Mouse (Mus musculus) midbrain, embryonic 12.5 days (tissue): ENCODE measurements around the gene Ppp1r37. TPM values are rescaled to one million over a fixed set of nuclear protein-coding genes. Genes with fewer than 3 reads are reported as not detected.
A peak's percentile ranks its signal among the peaks of the same experiment; 100 is the strongest.
"Not testable (repeated sequence)": the region's sequence is repeated elsewhere in the genome, so short reads cannot be mapped to it uniquely, and the experiment has no call there.

Experiments
- ATAC-seq: fragments of 200-750 bp; cut with Nextera tagmentation; 2 replicates; pipeline ENCODE4 v1.8.0; 2017; ENCODE audit warnings: low read depth, moderate TSS enrichment, moderate library complexity; ENCODE audit not compliant: low FRiP score
- H3K27ac ChIP-seq: fragments of 300-500 bp; sonication (generic); replicated peaks from 2 replicates; pipeline ENCODE4 v1.5.1; 2016; ENCODE audit warnings: mild to moderate bottlenecking
- H3K27me3 ChIP-seq: fragments of 300-500 bp; sonication (generic); 2 replicates; pipeline ENCODE4 v1.6.1; 2016; ENCODE audit warnings: mild to moderate bottlenecking
- H3K36me3 ChIP-seq: fragments of 300-500 bp; sonication (generic); 2 replicates; pipeline ENCODE4 v1.6.1; 2016
- H3K4me1 ChIP-seq: fragments of 300-500 bp; sonication (generic); 2 replicates; pipeline ENCODE4 v1.6.1; 2016
- H3K4me2 ChIP-seq: fragments of 300-500 bp; sonication (generic); replicated peaks from 2 replicates; pipeline ENCODE4 v1.6.1; 2016; ENCODE audit warnings: mild to moderate bottlenecking, moderate library complexity
- H3K4me3 ChIP-seq: fragments of 300-500 bp; sonication (generic); 2 replicates; pipeline ENCODE4 v1.5.1; 2016; ENCODE audit warnings: mild to moderate bottlenecking
- H3K9ac ChIP-seq: fragments of 300-500 bp; sonication (generic); replicated peaks from 2 replicates; pipeline ENCODE4 v1.6.1; 2016; ENCODE audit warnings: mild to moderate bottlenecking, moderate library complexity
- H3K9me3 ChIP-seq: fragments of 300-500 bp; sonication (generic); 2 replicates; pipeline ENCODE4 v1.6.1; 2016; ENCODE audit warnings: mild to moderate bottlenecking
- WGBS: fragments of 180-500 bp; shearing (Covaris S2); methylation state at CpG from one replicate; pipeline ENCODE4 v1.1.7; 2016; 5-methylcytosine and 5-hydroxymethylcytosine counted together
- polyA plus RNA-seq: library from polyadenylated mRNA; unstranded; fragments of >200 nt; fragmentation: Nextera tagmentation; extraction: Ambion mirVana; gene quantifications from 2 replicates; pipeline ENCODE4 v1.2.1, GENCODE M21; 2016

The Ppp1r37 gene
- polyA plus RNA-seq, 1 experiment from 2014 or later: 37.2 TPM

DNA sequence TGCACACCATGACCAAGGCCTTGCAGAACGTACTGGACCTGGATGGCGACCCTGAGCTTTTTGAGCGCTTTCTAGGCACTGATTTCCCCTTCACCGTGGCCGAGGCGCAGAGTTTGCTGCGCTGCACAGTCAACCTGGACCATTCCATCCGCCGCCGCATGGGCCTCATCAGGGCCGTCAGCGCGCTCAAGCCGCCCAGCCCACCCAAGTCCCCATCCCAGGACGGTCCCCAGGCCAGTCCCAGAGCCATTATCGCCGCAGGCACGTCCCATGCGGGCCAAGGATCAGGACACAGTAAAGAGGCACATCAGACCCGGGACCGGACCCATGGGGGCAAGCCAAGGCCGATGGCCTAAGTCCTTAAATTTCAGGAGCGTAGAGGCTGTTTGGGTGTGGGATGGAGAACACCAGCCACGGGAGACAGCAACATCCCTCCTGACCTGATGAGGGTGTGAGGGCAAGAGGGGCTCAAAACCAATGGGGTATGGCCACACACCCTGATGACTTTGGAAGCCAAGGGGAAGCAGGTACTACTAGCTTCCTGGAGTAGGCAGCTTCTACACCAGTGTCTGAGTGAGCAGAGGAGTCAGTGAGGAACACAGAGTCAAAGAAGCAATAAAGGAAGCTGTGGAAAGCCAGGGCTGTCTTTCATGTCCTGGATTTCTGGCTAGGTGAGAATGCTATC, 38.3 kb downstream of the Ppp1r37 start:
- peaks cover 68% of the 10 kb centered on the region for H3K27me3 ChIP-seq
- H3K36me3 ChIP-seq: peaks cover 10% of the 10 kb centered on the region; the same call in 1 of the 2 replicates
- ATAC-seq: peak; percentile 39; the same call in 1 of the 2 replicates
- H3K4me1 ChIP-seq: peaks cover 27% of the 10 kb centered on the region
- H3K4me2 ChIP-seq: peak overlapping the region; percentile 68
- no peak overlapping the region for H3K27ac ChIP-seq
- H3K9ac ChIP-seq: peak overlapping the region; percentile 44; the same call in 1 of the 2 replicates
- 14% methylated on average over 24 of the region's 24 CpGs for WGBS
- H3K4me3 ChIP-seq: peak overlapping the region; percentile 42
- H3K9me3 ChIP-seq: no peaks in the 10 kb centered on the region

DNA sequence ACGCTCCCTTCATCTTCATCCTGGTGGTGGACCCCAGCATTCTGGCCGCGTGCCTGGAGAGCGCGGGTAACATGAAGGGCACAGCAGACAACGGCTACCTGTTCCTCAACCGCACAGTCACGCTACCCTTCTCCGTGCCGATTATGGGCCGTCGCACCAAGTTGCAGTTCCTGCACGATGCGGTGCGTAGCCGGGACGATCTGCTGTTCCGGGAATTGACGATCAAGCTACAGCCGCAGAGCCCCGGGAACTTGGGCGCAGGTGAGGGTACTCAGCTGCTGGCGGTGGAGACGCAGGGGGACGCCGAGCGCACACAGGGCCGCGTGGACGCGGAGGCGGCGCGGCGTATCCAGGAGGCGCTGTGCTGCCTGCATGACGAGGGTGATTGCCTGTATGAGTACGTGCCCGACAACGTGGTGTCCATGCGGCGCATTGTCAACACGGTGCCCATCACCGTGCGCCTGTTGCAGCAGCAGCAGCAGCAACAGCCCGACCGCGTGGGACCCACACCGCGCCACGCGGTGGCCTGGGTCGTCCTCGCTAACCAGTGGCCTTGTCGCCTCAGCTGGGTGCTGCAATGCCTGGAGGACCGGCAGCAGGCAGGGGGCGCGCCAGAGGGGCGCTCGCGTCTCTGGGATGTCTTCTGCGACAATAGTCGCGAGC, 39.0 kb downstream of the Ppp1r37 start:
- Histone ChIP-seq H3K36me3 (peaks cover 4% of the 10 kb centered on the region; the same call in 1 of the 2 replicates), H3K4me1 (peaks cover 28% of the 10 kb centered on the region)
- 2% methylated on average over 64 of the region's 64 CpGs for WGBS

GRCm38 (mm10) chr7:19523017-19523756, 39.7 kb downstream of the Ppp1r37 start:
- H3K27me3 ChIP-seq: peaks cover 82% of the 10 kb centered on the region
- peak overlapping the region; percentile 42 for H3K4me3 ChIP-seq
- H3K4me2 ChIP-seq: peak overlapping the region; percentile 68
- 0 out of 2 replicates have a peak overlapping the region, but pooled peaks have one; percentile 28 for H3K9ac ChIP-seq
- H3K4me1 ChIP-seq: peaks cover 28% of the 10 kb centered on the region
- H3K27ac ChIP-seq: no peak overlapping the region
- ATAC-seq: 0 out of 2 replicates have a peak, but pooled peaks have one; percentile 4
- WGBS: 14% methylated on average over 72 of the region's 72 CpGs
- no peaks in the 10 kb centered on the region for H3K36me3 ChIP-seq
- no peaks in the 10 kb centered on the region for H3K9me3 ChIP-seq

More for the DNA sequence above, 39.0 kb downstream of the Ppp1r37 start:
- no peaks in the 10 kb centered on the region for H3K9me3 ChIP-seq
- H3K27me3 ChIP-seq: peaks cover 75% of the 10 kb centered on the region
- peak overlapping the region; percentile 44 for H3K9ac ChIP-seq
- ATAC-seq: peak; percentile 55
- no peak overlapping the region for H3K27ac ChIP-seq
- H3K4me2 ChIP-seq: peak overlapping the region; percentile 68
- peak overlapping the region; percentile 42 for H3K4me3 ChIP-seq

DNA sequence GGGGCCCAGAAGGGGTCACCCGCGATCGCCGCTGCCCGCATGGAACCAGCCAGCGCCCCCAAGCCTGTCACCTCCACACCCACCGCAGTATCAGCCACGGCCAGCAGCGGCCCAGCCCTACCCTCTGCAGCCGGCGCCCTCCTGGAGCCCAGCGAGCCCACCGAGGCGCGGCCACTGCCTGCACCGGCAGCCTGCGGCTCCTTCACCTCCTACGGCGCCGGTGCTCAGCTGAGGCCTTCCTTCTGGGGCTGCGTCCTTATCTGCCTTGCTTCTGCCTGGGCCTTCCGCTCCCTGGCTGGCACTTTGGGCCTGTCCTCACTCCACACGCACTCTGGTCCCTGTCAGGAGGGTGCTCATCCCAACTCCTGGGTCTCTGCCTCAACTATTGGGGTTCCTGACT, 42.8 kb downstream of the Ppp1r37 start:
- peak overlapping the region; percentile 50 for H3K4me2 ChIP-seq
- no peak for ATAC-seq
- H3K9ac ChIP-seq: peak overlapping the region; percentile 49; the same call in 1 of the 2 replicates
- no peaks in the 10 kb centered on the region for H3K9me3 ChIP-seq
- peak overlapping the region; percentile 31 for H3K4me3 ChIP-seq
- peaks cover 90% of the 10 kb centered on the region for H3K27me3 ChIP-seq
- H3K4me1 ChIP-seq: peaks cover 34% of the 10 kb centered on the region
- 6% methylated on average over 22 of the region's 23 CpGs for WGBS
- no peak overlapping the region for H3K27ac ChIP-seq
- no peaks in the 10 kb centered on the region for H3K36me3 ChIP-seq

- Histone ChIP-seq H3K36me3 (no peaks in the 10 kb centered on the region), H3K9me3 (no peaks in the 10 kb centered on the region), H3K27ac (no peak within 1 kb of the TSS), H3K4me2 (peak within 1 kb of the TSS; percentile 51), H3K4me3 (peak within 1 kb of the TSS; percentile 27), H3K4me1 (peaks cover 16% of the 10 kb centered on the region), H3K27me3 (peaks cover 74% of the 10 kb centered on the region), H3K9ac (peak within 1 kb of the TSS; percentile 39; the same call in 1 of the 2 replicates)
- ATAC-seq: no peak
- 8% methylated on average over 21 of the region's 29 CpGs for WGBS
These were observed 45.1 kb downstream of the Ppp1r37 start, which contains the start of gene Nkpd1 for GRCm38 (mm10) chr7:19517652-19518365. Gene Nkpd1, plus strand, starts transcription at chr7:19517838.

- H3K9ac ChIP-seq: no peak overlapping the region
- no peak overlapping the region for H3K27ac ChIP-seq
- no peaks in the 10 kb centered on the region for H3K36me3 ChIP-seq
- no peak for ATAC-seq
- WGBS: 87% methylated on average over 6 of the region's 6 CpGs
- H3K4me1 ChIP-seq: peaks cover 11% of the 10 kb centered on the region
- no peak overlapping the region for H3K4me2 ChIP-seq
- no peak overlapping the region for H3K4me3 ChIP-seq
- no peaks in the 10 kb centered on the region for H3K9me3 ChIP-seq
- H3K27me3 ChIP-seq: peaks cover 21% of the 10 kb centered on the region
These were observed 50.5 kb downstream of the Ppp1r37 start for GRCm38 (mm10) chr7:19512353-19512752.

GRCm38 (mm10) chr7:19511934-19512333, 50.9 kb downstream of the Ppp1r37 start:
- Histone ChIP-seq H3K27me3 (peaks cover 17% of the 10 kb centered on the region), H3K4me1 (peaks cover 15% of the 10 kb centered on the region)
- not testable (repeated sequence) for H3K9ac ChIP-seq, H3K9me3 ChIP-seq, H3K27ac ChIP-seq, H3K36me3 ChIP-seq, H3K4me2 ChIP-seq, ATAC-seq, H3K4me3 ChIP-seq
- WGBS: 86% methylated on average over 7 of the region's 7 CpGs

GRCm38 (mm10) chr7:19509786-19510185, 53.1 kb downstream of the Ppp1r37 start:
- H3K9ac ChIP-seq: no peak overlapping the region
- peak overlapping the region; percentile 78; the same call in 1 of the 2 replicates for H3K4me3 ChIP-seq
- peak overlapping the region; percentile 88 for H3K4me2 ChIP-seq
- WGBS: 93% methylated on average over 7 of the region's 7 CpGs
- H3K4me1 ChIP-seq: peaks cover 20% of the 10 kb centered on the region
- H3K27me3 ChIP-seq: peaks cover 4% of the 10 kb centered on the region; the same call in 1 of the 2 replicates
- H3K27ac ChIP-seq: no peak overlapping the region
- no peaks in the 10 kb centered on the region for H3K9me3 ChIP-seq
- ATAC-seq: no peak
- H3K36me3 ChIP-seq: no peaks in the 10 kb centered on the region

- peak overlapping the region; percentile 83 for H3K27ac ChIP-seq
- peak overlapping the region; percentile 88 for H3K4me2 ChIP-seq
- 12% methylated on average over 15 of the region's 15 CpGs for WGBS
- peak overlapping the region; percentile 78 for H3K4me3 ChIP-seq
- ATAC-seq: peak; percentile 13
- no peaks in the 10 kb centered on the region for H3K36me3 ChIP-seq
- peak overlapping the region; percentile 86 for H3K9ac ChIP-seq
- H3K27me3 ChIP-seq: no peaks in the 10 kb centered on the region; the same call in 1 of the 2 replicates
- no peaks in the 10 kb centered on the region for H3K9me3 ChIP-seq
- peaks cover 20% of the 10 kb centered on the region for H3K4me1 ChIP-seq
These were observed 53.8 kb downstream of the Ppp1r37 start for GRCm38 (mm10) chr7:19508924-19509568.

- Histone ChIP-seq H3K4me2 (peak within 1 kb of the TSS; percentile 88), H3K4me3 (peak within 1 kb of the TSS; percentile 78), H3K27ac (peak within 1 kb of the TSS; percentile 83), H3K27me3 (no peaks in the 10 kb centered on the region; the same call in 1 of the 2 replicates), H3K4me1 (peaks cover 20% of the 10 kb centered on the region), H3K36me3 (no peaks in the 10 kb centered on the region), H3K9ac (peak within 1 kb of the TSS; percentile 86), H3K9me3 (no peaks in the 10 kb centered on the region)
- under 1% methylated on average over 56 of the region's 56 CpGs for WGBS
- ATAC-seq: peak; percentile 94
These were observed 54.5 kb downstream of the Ppp1r37 start, which contains the start of the genes Bloc1s3 and Trappc6a for GRCm38 (mm10) chr7:19508150-19508923. Gene Bloc1s3, minus strand, starts transcription at chr7:19508367. Gene Trappc6a, plus strand, starts transcription at chr7:19508395.
